Mouse (Mus musculus): Measurements from ENCODE around the gene Myh14. TPM values are rescaled to one million over a fixed set of nuclear protein-coding genes. Genes with fewer than 3 reads are reported as not detected.
"Not testable (repeated sequence)": the region's sequence is repeated elsewhere in the genome, so short reads cannot be mapped to it uniquely, and the experiment has no call there.

Myh14 gene
- polyA plus RNA-seq (2012; rRNA removed): 54.9 and 56.2 TPM in 2 replicates

DNA sequence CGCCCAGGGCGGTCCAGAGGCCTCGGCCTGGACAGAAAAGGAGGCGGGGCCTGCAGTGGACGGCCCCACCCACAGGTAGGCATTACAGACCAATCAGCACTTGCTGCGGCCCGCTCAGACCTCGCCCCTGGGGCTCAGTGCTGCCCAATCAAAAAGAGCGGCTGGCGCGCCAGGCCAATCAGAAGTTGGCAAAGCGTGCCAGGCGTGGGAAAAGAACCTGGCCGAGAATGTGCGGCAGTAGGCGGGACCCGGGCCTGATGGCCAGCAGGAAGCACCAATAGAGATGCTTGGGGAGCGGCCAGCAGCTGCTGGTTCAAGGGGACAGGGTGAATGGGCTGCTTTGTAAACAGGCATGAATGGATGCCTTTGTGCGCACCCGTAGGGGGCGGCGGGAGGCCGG, at the start of gene Myh14:
TSS of gene Myh14 (minus strand) at position 41 of the 400 bp plus-strand sequence.
- under 1% methylated on average over 23 of the region's 23 CpGs for WGBS
- DNase-seq: peak; percentile 97 to 99
- peak within 1 kb of the TSS; percentile 50 for H3K4me3 ChIP-seq (replicated peaks; ENCODE audit: insufficient read depth, low read depth, low read length)
- H3K27ac ChIP-seq (ENCODE audit: insufficient read depth, low read length): peak within 1 kb of the TSS; percentile 32
- no peaks in the 10 kb centered on the region for H3K27me3 ChIP-seq (ENCODE audit: control insufficient read depth, insufficient read depth, low read length)
- 0 out of 2 replicates have a peak, but pooled peaks have one; percentile 7 for TF ChIP-seq POLR2A (IDR thresholded peaks at IDR 0.05; ENCODE audit: borderline replicate concordance, insufficient read depth, low read length)
- TF ChIP-seq CTCF (IDR thresholded peaks at IDR 0.05; ENCODE audit: borderline replicate concordance, insufficient read depth, low read depth, low read length): no peak
- peaks cover 5% of the 10 kb centered on the region; the same call in 1 of the 2 replicates for H3K4me1 ChIP-seq (ENCODE audit: control insufficient read depth, insufficient read depth, low read length)

DNA sequence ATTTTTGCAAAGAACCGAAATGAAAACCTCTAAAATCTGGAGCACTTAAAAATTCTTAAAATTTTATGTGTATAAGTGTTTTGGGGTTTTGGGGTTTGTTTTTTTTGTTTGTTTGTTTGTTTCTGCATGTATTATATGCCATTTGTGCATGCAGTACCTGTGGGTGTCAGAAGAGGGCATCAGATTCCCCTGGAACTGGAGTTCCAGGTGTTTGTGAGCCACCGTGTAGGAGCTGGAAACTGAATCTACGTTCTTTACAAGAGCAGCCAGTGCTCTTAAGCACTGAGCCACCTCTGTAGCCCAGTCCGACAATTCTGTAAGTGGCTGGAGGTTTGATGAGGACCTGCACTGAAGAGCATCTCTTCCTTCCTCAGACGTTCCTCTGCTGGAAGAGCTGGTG, 39.2 kb upstream of the Myh14 start:
- no peak for DNase-seq
- Histone ChIP-seq H3K27me3 (ENCODE audit: control insufficient read depth, insufficient read depth, low read length) (no peaks in the 10 kb centered on the region), H3K27ac (ENCODE audit: insufficient read depth, low read length) (no peak overlapping the region), H3K4me3 (replicated peaks; ENCODE audit: insufficient read depth, low read depth, low read length) (no peak overlapping the region), H3K4me1 (ENCODE audit: control insufficient read depth, insufficient read depth, low read length) (no peaks in the 10 kb centered on the region)
- 78% methylated on average over 5 of the region's 5 CpGs for WGBS
- TF ChIP-seq POLR2A (IDR thresholded peaks at IDR 0.05; ENCODE audit: borderline replicate concordance, insufficient read depth, low read length) (no peak), CTCF (IDR thresholded peaks at IDR 0.05; ENCODE audit: borderline replicate concordance, insufficient read depth, low read depth, low read length) (no peak)

DNA sequence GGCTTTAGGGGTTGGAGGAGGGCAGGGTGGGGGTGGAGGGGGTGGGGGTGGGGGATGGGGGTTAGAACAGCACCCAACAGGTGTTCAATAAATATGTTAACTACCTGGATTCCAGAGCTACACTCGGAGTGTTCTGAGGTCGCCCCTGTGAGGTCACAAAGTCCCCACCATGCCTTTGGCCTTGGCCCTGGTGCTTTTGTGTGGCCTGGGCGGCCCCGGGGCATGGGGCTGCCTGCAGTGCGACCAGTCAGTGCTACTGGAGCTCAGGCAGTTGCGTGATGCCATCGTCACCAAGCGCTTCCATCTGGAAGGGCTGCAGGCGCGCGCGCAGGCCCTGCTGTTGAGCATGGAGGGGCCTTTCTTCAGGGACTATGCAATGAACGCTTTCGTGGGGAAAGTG, 37.9 kb upstream of the Myh14 start, which contains the start of gene Izumo2:
TSS of gene Izumo2 (plus strand) at position 169 of the 400 bp plus-strand sequence.
- WGBS: 73% methylated on average over 14 of the region's 14 CpGs
- Histone ChIP-seq H3K4me3 (replicated peaks; ENCODE audit: insufficient read depth, low read depth, low read length) (no peak within 1 kb of the TSS), H3K27ac (ENCODE audit: insufficient read depth, low read length) (no peak within 1 kb of the TSS), H3K4me1 (ENCODE audit: control insufficient read depth, insufficient read depth, low read length) (no peaks in the 10 kb centered on the region), H3K27me3 (ENCODE audit: control insufficient read depth, insufficient read depth, low read length) (no peaks in the 10 kb centered on the region)
- TF ChIP-seq CTCF (IDR thresholded peaks at IDR 0.05; ENCODE audit: borderline replicate concordance, insufficient read depth, low read depth, low read length): no peak
- no peak for TF ChIP-seq POLR2A (IDR thresholded peaks at IDR 0.05; ENCODE audit: borderline replicate concordance, insufficient read depth, low read length)
- no peak for DNase-seq

DNA sequence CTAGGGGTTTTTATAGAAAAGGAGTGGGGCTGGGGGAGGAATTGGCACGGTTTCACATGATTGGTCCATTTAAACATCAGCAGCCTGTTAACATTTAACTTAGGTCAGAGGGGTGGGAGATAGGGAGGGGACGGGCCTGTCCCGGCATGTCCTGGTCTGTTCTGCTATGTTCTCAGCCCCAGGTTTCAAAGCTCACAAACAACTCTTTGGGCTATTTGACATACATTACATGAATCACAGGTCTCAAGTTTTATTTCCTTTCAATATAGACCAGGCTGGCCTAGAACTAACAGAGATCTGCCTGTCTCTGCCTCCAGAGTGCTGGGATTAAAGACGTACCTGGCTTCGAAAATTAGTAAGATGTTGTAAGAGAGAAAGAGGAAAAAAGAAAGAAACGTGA, 37.5 kb upstream of the Myh14 start:
- WGBS: 86% methylated on average over 6 of the region's 6 CpGs
- not testable (repeated sequence) for DNase-seq; H3K4me3 ChIP-seq (replicated peaks; ENCODE audit: insufficient read depth, low read depth, low read length); H3K27ac ChIP-seq (ENCODE audit: insufficient read depth, low read length); H3K27me3 ChIP-seq (ENCODE audit: control insufficient read depth, insufficient read depth, low read length); H3K4me1 ChIP-seq (ENCODE audit: control insufficient read depth, insufficient read depth, low read length)

DNA sequence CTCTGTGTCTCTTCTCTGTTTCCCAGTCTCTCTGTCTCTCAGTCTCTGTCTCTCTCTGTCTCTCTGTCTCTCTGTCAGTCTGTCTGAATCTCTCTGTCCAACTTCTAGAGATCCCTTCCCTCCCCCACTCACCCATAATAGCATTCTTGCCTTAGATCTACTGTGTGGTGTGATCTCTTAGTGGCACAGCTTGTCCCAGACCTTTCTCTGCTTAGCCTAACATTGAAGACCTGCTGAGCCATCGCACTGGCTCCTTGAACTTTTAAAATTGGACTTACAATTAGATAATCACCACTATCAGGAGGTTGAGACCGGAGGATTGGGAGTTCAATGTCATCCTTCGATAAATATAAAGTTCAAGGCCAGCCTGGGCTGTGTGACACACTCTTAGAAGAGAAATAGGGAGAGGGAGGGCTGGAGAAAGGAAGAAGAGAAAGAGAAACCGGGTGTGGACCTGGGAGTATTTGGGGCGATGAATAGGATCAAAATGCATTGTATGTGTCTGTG, 36.6 kb upstream of the Myh14 start:
- Histone ChIP-seq H3K4me3 (replicated peaks; ENCODE audit: insufficient read depth, low read depth, low read length) (no peak overlapping the region), H3K4me1 (ENCODE audit: control insufficient read depth, insufficient read depth, low read length) (no peaks in the 10 kb centered on the region), H3K27ac (ENCODE audit: insufficient read depth, low read length) (no peak overlapping the region), H3K27me3 (ENCODE audit: control insufficient read depth, insufficient read depth, low read length) (no peaks in the 10 kb centered on the region)
- 88% methylated on average over 5 of the region's 5 CpGs for WGBS
- no peak for DNase-seq
- TF ChIP-seq CTCF (IDR thresholded peaks at IDR 0.05; ENCODE audit: borderline replicate concordance, insufficient read depth, low read depth, low read length) (no peak), POLR2A (IDR thresholded peaks at IDR 0.05; ENCODE audit: borderline replicate concordance, insufficient read depth, low read length) (no peak)

DNA sequence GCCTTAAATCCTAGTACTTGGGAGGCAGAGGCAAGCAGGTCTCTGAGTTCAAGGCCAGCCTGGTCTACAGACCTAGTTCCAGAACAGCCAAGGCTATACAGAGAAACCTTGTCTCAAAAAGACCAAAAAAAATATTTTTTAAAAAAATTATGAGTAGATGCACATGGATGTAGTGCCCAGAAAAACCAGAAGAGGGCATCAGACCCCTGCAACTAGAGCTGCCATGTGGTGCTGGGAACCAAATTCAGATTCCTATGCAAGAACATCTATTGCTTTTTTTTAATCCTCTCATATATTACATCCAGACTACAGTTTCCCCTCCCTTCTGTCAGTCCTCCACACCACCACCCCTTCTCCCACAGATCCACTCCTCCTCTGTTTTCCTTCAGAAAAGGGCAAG, 35.7 kb upstream of the Myh14 start:
- Histone ChIP-seq H3K27me3 (ENCODE audit: control insufficient read depth, insufficient read depth, low read length) (no peaks in the 10 kb centered on the region), H3K4me3 (replicated peaks; ENCODE audit: insufficient read depth, low read depth, low read length) (no peak overlapping the region), H3K27ac (ENCODE audit: insufficient read depth, low read length) (no peak overlapping the region), H3K4me1 (ENCODE audit: control insufficient read depth, insufficient read depth, low read length) (no peaks in the 10 kb centered on the region; the same call in 1 of the 2 replicates)
- TF ChIP-seq POLR2A (IDR thresholded peaks at IDR 0.05; ENCODE audit: borderline replicate concordance, insufficient read depth, low read length) (no peak), CTCF (IDR thresholded peaks at IDR 0.05; ENCODE audit: borderline replicate concordance, insufficient read depth, low read depth, low read length) (no peak)
- DNase-seq: no peak

DNA sequence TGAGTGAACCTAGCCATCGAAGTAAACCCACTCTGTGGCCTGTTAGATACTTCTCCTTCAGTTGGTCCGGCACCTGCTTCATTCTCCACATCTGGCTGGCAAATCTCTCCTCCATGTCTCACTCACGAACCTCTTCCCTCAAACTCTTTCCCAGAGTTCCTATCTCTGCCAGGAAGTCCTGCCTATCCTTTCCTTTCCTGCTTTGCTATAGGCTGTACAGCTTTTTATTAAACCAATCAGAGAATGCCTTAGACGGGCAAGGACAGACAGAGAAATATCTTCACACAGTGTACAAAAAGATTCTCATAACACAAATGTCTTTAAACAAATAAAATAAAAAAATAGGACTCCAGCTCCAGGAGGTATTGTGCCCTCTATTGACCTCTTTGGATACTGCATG, 34.4 kb upstream of the Myh14 start:
- no peak overlapping the region for H3K4me3 ChIP-seq (replicated peaks; ENCODE audit: insufficient read depth, low read depth, low read length)
- WGBS: 88% methylated on average over 4 of the region's 4 CpGs
- no peak for DNase-seq

DNA sequence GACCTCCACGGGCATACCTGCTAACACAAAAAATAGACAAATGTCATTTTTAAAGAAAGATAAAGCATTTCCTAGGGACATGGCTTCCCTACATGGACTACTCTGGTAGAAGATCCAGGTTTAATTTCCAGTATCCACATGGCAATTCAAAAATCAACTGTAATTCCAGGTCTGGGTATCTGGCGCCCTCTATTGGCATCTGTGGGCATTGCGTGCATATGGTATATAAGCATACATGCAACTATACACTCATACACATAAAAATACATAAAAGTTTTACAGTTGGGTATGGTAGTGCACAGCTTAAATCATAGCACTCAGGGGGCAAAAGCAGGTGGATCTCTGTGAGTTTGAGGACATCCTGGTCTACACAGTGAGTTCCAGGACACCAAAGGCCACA, 33.7 kb upstream of the Myh14 start:
- TF ChIP-seq POLR2A (IDR thresholded peaks at IDR 0.05; ENCODE audit: borderline replicate concordance, insufficient read depth, low read length) (no peak), CTCF (IDR thresholded peaks at IDR 0.05; ENCODE audit: borderline replicate concordance, insufficient read depth, low read depth, low read length) (peak; percentile 43; the same call in 1 of the 2 replicates)
- DNase-seq: peak in 1 of 2 experiments; percentile 62
- Histone ChIP-seq H3K4me1 (ENCODE audit: control insufficient read depth, insufficient read depth, low read length) (no peaks in the 10 kb centered on the region; the same call in 1 of the 2 replicates), H3K27me3 (ENCODE audit: control insufficient read depth, insufficient read depth, low read length) (no peaks in the 10 kb centered on the region), H3K27ac (ENCODE audit: insufficient read depth, low read length) (no peak overlapping the region), H3K4me3 (replicated peaks; ENCODE audit: insufficient read depth, low read depth, low read length) (no peak overlapping the region)
- WGBS: 59% methylated on average over 3 of the region's 3 CpGs

More for the DNA sequence above, 34.4 kb upstream of the Myh14 start:
- Histone ChIP-seq H3K27me3 (ENCODE audit: control insufficient read depth, insufficient read depth, low read length) (no peaks in the 10 kb centered on the region), H3K27ac (ENCODE audit: insufficient read depth, low read length) (no peak overlapping the region), H3K4me1 (ENCODE audit: control insufficient read depth, insufficient read depth, low read length) (no peaks in the 10 kb centered on the region; the same call in 1 of the 2 replicates)
- TF ChIP-seq POLR2A (IDR thresholded peaks at IDR 0.05; ENCODE audit: borderline replicate concordance, insufficient read depth, low read length): no peak
- no peak for TF ChIP-seq CTCF (IDR thresholded peaks at IDR 0.05; ENCODE audit: borderline replicate concordance, insufficient read depth, low read depth, low read length)
